Mouse (Mus musculus) urinary bladder, adult 18-20 months (tissue): ENCODE measurements at regions not wholly inside any gene's neighbourhood (a gene's known extent, or its start where the extent isn't known, plus 50 kb on each side); places are given as distances from the start of the nearest gene placed in this dataset.

Experiments
- DNase-seq, 2 experiments: peaks; one replicate each; pipeline ENCODE4 v3.0.0; 2022; ENCODE audit warnings: low spot score in 2 of 2, mixed read lengths in 2 of 2

GRCm38 (mm10) chr2:74099671-74100372 is 188.7 kb upstream of the Atp5g3 start:
- DNase-seq = no peak

GRCm38 (mm10) chr2:74096809-74097208 is 185.7 kb upstream of the Atp5g3 start:
- no peak for DNase-seq

- no peak for DNase-seq
These were observed 182.4 kb upstream of the Atp5g3 start for GRCm38 (mm10) chr2:74093494-74093893.

GRCm38 (mm10) chr2:74087375-74087774 is 176.2 kb upstream of the Atp5g3 start:
- no peak for DNase-seq

GRCm38 (mm10) chr2:74084971-74085370 is 173.8 kb upstream of the Atp5g3 start:
- no peak for DNase-seq

- no peak for DNase-seq
These were observed 165.6 kb upstream of the Atp5g3 start for GRCm38 (mm10) chr2:74076774-74077173.

- no peak for DNase-seq
These were observed 164.4 kb upstream of the Atp5g3 start for GRCm38 (mm10) chr2:74075566-74075965.

GRCm38 (mm10) chr2:74073396-74073795 is 162.3 kb upstream of the Atp5g3 start:
- DNase-seq = no peak

GRCm38 (mm10) chr2:74066652-74067051 is 155.5 kb upstream of the Atp5g3 start:
- peak; percentile 22 to 25 for DNase-seq

- no peak for DNase-seq
These were observed 153.2 kb upstream of the Atp5g3 start for GRCm38 (mm10) chr2:74064369-74064768.

- no peak for DNase-seq
These were observed 152.7 kb upstream of the Atp5g3 start for GRCm38 (mm10) chr2:74063777-74064176.

- DNase-seq = no peak
These were observed 152.2 kb upstream of the Atp5g3 start for GRCm38 (mm10) chr2:74063302-74063701.

- no peak for DNase-seq
These were observed 131.3 kb upstream of the Atp5g3 start for GRCm38 (mm10) chr2:74042430-74042829.

GRCm38 (mm10) chr2:74039580-74039979 is 128.5 kb upstream of the Atp5g3 start:
- no peak for DNase-seq

- no peak for DNase-seq
These were observed 124.9 kb upstream of the Atp5g3 start for GRCm38 (mm10) chr2:74036043-74036442.

- DNase-seq = no peak
These were observed 121.3 kb upstream of the Atp5g3 start for GRCm38 (mm10) chr2:74032177-74033021.

GRCm38 (mm10) chr2:74029938-74030337 is 118.8 kb upstream of the Atp5g3 start:
- no peak for DNase-seq

GRCm38 (mm10) chr2:74027404-74028104 is 116.4 kb upstream of the Atp5g3 start:
- no peak for DNase-seq

GRCm38 (mm10) chr2:74015146-74015545 is 104.0 kb upstream of the Atp5g3 start:
- DNase-seq = no peak

GRCm38 (mm10) chr2:74014201-74014600 is 103.1 kb upstream of the Atp5g3 start:
- DNase-seq = no peak

GRCm38 (mm10) chr2:73998531-73998930 is 87.4 kb upstream of the Atp5g3 start:
- no peak for DNase-seq

GRCm38 (mm10) chr2:73996986-73997385 is 85.9 kb upstream of the Atp5g3 start:
- DNase-seq = no peak
